Mouse (Mus musculus) MEL (cell line): ENCODE results near the gene Clcn3.

Source experiments
- CHD2 ChIP-seq: IDR thresholded peaks from 2 replicates; pipeline ENCODE4 v1.6.1; 2011; ENCODE audit warnings: low read length, improper control_type of control experiment
- CTCF ChIP-seq, 3 experiments: IDR thresholded peaks in 2 of 3; conservative IDR thresholded peaks in 1 of 3; 2 replicates each; pipeline ENCODE4 v1.5.1; 2011 to 2012; ENCODE audit warnings: low read length in 3 of 3, low read depth in 2 of 3, mild to moderate bottlenecking in 2 of 3, improper control_type of control experiment in 1 of 3, inconsistent platforms in 1 of 3, mixed read lengths in 1 of 3, moderate library complexity in 1 of 3; ENCODE audit not compliant: control insufficient read depth in 1 of 3, insufficient read depth in 1 of 3, poor library complexity in 1 of 3, severe bottlenecking in 1 of 3
- EP300 ChIP-seq, 2 experiments: IDR thresholded peaks; 2 replicates each; pipeline ENCODE4 v1.6.1; 2011; ENCODE audit warnings: improper control_type of control experiment in 2 of 2, low read length in 2 of 2, low read depth in 1 of 2, mild to moderate bottlenecking in 1 of 2
- HCFC1 ChIP-seq: IDR thresholded peaks from 2 replicates; pipeline ENCODE4 v1.6.1; 2012; ENCODE audit warnings: low read depth, mild to moderate bottlenecking, inconsistent platforms, low read length, improper control_type of control experiment, moderate library complexity
- KAT2A ChIP-seq: conservative IDR thresholded peaks from 2 replicates; pipeline ENCODE4 v1.6.1; 2012; ENCODE audit warnings: low read depth, low read length, improper control_type of control experiment, inconsistent platforms
- MXI1 ChIP-seq: IDR thresholded peaks from 2 replicates; pipeline ENCODE4 v1.6.1; 2011; ENCODE audit warnings: mild to moderate bottlenecking, low read depth, low read length, improper control_type of control experiment
- POLR2A ChIP-seq, 2 experiments: IDR thresholded peaks; 2 replicates each; pipeline ENCODE4 v1.6.1; 2011 to 2012; ENCODE audit warnings: low read length in 2 of 2, mild to moderate bottlenecking in 2 of 2, control low read depth in 1 of 2, improper control_type of control experiment in 1 of 2, low read depth in 1 of 2, moderate library complexity in 1 of 2; ENCODE audit not compliant: control insufficient read depth in 1 of 2, insufficient read depth in 1 of 2, poor library complexity in 1 of 2
- USF2 ChIP-seq, 2 experiments: IDR thresholded peaks; 2 replicates each; pipeline ENCODE4 v1.6.1; 2011 to 2012; ENCODE audit warnings: improper control_type of control experiment in 2 of 2, low read length in 2 of 2, borderline replicate concordance in 1 of 2, inconsistent platforms in 1 of 2, low read depth in 1 of 2, mild to moderate bottlenecking in 1 of 2; ENCODE audit not compliant: insufficient read depth in 1 of 2
- ZKSCAN1 ChIP-seq: IDR thresholded peaks from 2 replicates; pipeline ENCODE4 v1.6.1; 2012; ENCODE audit warnings: low read depth, mild to moderate bottlenecking, inconsistent platforms, low read length, improper control_type of control experiment, moderate library complexity

GRCm38 (mm10) chr8:60938717-60939424 is 44.2 kb downstream of the Clcn3 start:
- no peak for TF ChIP-seq CTCF (IDR thresholded peaks at IDR 0.05 in 2 of 3, conservative IDR thresholded peaks at IDR 0.05 in 1 of 3; ENCODE audit: control insufficient read depth in 1 of 3, insufficient read depth in 1 of 3, low read depth in 2 of 3, low read length in 3 of 3, poor library complexity in 1 of 3, severe bottlenecking in 1 of 3)
- no peak for TF ChIP-seq HCFC1
- TF ChIP-seq ZKSCAN1 = no peak
- no peak for TF ChIP-seq POLR2A (IDR thresholded peaks at IDR 0.05; ENCODE audit: control insufficient read depth in 1 of 2, insufficient read depth in 1 of 2, low read depth in 1 of 2, low read length in 2 of 2, poor library complexity in 1 of 2)
- no peak for TF ChIP-seq CHD2
- TF ChIP-seq EP300 (IDR thresholded peaks at IDR 0.05; ENCODE audit: low read depth in 1 of 2, low read length in 2 of 2) = peak; percentile 81 to 87
- peak; percentile 57 for TF ChIP-seq MXI1
- TF ChIP-seq KAT2A = no peak
- TF ChIP-seq USF2 (IDR thresholded peaks at IDR 0.05; ENCODE audit: borderline replicate concordance in 1 of 2, insufficient read depth in 1 of 2, low read depth in 1 of 2, low read length in 2 of 2) = no peak
